In genomic region chr6:100526066-100526465, GRCm38 (mm10) we compare ENCODE assay signal across 7 mouse cellular contexts.
A peak's percentile ranks its signal among the peaks of the same experiment; 100 is the strongest.
DNase-seq lines count a peak whose midpoint lies in the region; ATAC-seq lines count a peak whose summit lies in the region.

No protein-coding gene starts in this region.

- H3K9me3 ChIP-seq in neural tube, embryonic 11.5 days (ENCODE audit: control insufficient read depth, low read length), result no peaks in the 10 kb centered on the region
- no peaks in the 10 kb centered on the region for H3K9me3 ChIP-seq in forebrain, embryonic 13.5 days (replicated peaks)
- no peaks in the 10 kb centered on the region for H3K9me3 ChIP-seq in intestine, embryonic 16.5 days (ENCODE audit: control insufficient read depth, low read length)
- H3K9me3 ChIP-seq in stomach, embryonic 16.5 days (replicated peaks; ENCODE audit: control insufficient read depth, low read length), result no peaks in the 10 kb centered on the region

- 2% methylated on average over 9 of the region's 9 CpGs for WGBS in neural tube, embryonic 11.5 days
- under 1% methylated on average over 9 of the region's 9 CpGs for WGBS in forebrain, embryonic 13.5 days
- 18% methylated on average over 9 of the region's 9 CpGs for WGBS in intestine, embryonic 16.5 days
- 14% methylated on average over 9 of the region's 9 CpGs for WGBS in stomach, embryonic 16.5 days

- DNase-seq in neural tube, embryonic 11.5 days (ENCODE audit: low spot score), result no peak
- DNase-seq in neural tube, embryonic 10.5 days (ENCODE audit: extremely low spot score, low spot score), result no peak
- no peak for DNase-seq in adrenal gland, adult 18-20 months (ENCODE audit: low spot score in 2 of 2)
- DNase-seq in layer of hippocampus, adult 18-20 months (ENCODE audit: low spot score in 2 of 2), result no peak

- H3K36me3 ChIP-seq in neural tube, embryonic 11.5 days (ENCODE audit: control insufficient read depth, insufficient read depth, low read length), result no peaks in the 10 kb centered on the region
- no peaks in the 10 kb centered on the region for H3K36me3 ChIP-seq in forebrain, embryonic 13.5 days (ENCODE audit: poor library complexity, severe bottlenecking)
- H3K36me3 ChIP-seq in intestine, embryonic 16.5 days (ENCODE audit: control insufficient read depth, insufficient read depth, low read length), result no peaks in the 10 kb centered on the region
- H3K36me3 ChIP-seq in stomach, embryonic 16.5 days (ENCODE audit: control insufficient read depth, insufficient read depth, low read length), result no peaks in the 10 kb centered on the region

- peak; percentile 54; the same call in 1 of the 2 replicates for ATAC-seq in neural tube, embryonic 11.5 days (ENCODE audit: insufficient read depth, low FRiP score, low TSS enrichment)
- peak; percentile 56; the same call in 1 of the 2 replicates for ATAC-seq in forebrain, embryonic 13.5 days
- peak; percentile 38; the same call in 1 of the 2 replicates for ATAC-seq in intestine, embryonic 16.5 days
- peak; percentile 53; the same call in 1 of the 2 replicates for ATAC-seq in stomach, embryonic 16.5 days (ENCODE audit: insufficient read depth, low FRiP score)

- peaks cover 14% of the 10 kb centered on the region for H3K4me1 ChIP-seq in neural tube, embryonic 11.5 days (ENCODE audit: control insufficient read depth, insufficient read depth, low read length)
- peaks cover 13% of the 10 kb centered on the region for H3K4me1 ChIP-seq in forebrain, embryonic 13.5 days
- H3K4me1 ChIP-seq in intestine, embryonic 16.5 days (ENCODE audit: control insufficient read depth, insufficient read depth, low read length), result peaks cover 4% of the 10 kb centered on the region; the same call in 1 of the 2 replicates
- peaks cover 9% of the 10 kb centered on the region for H3K4me1 ChIP-seq in stomach, embryonic 16.5 days (ENCODE audit: control insufficient read depth, insufficient read depth, low read length)

- peak overlapping the region; percentile 14 for H3K4me2 ChIP-seq in neural tube, embryonic 11.5 days (ENCODE audit: low read depth)
- peak overlapping the region; percentile 35; the same call in 1 of the 2 replicates for H3K4me2 ChIP-seq in forebrain, embryonic 13.5 days
- H3K4me2 ChIP-seq in intestine, embryonic 16.5 days (ENCODE audit: low read depth, low read length), result peak overlapping the region; percentile 28
- peak overlapping the region; percentile 38; the same call in 1 of the 2 replicates for H3K4me2 ChIP-seq in stomach, embryonic 16.5 days (ENCODE audit: low read depth, low read length)

- no peak overlapping the region for H3K9ac ChIP-seq in neural tube, embryonic 11.5 days (ENCODE audit: low read length)
- H3K9ac ChIP-seq in forebrain, embryonic 13.5 days, result no peak overlapping the region
- no peak overlapping the region for H3K9ac ChIP-seq in intestine, embryonic 16.5 days (ENCODE audit: low read depth, low read length)
- H3K9ac ChIP-seq in stomach, embryonic 16.5 days (ENCODE audit: low read length), result no peak overlapping the region

- no peak overlapping the region for H3K4me3 ChIP-seq in neural tube, embryonic 11.5 days (ENCODE audit: low read depth, low read length)
- H3K4me3 ChIP-seq in forebrain, embryonic 13.5 days, result no peak overlapping the region
- H3K4me3 ChIP-seq in intestine, embryonic 16.5 days (ENCODE audit: low read length), result no peak overlapping the region
- no peak overlapping the region; the same call in 1 of the 2 replicates for H3K4me3 ChIP-seq in stomach, embryonic 16.5 days (replicated peaks; ENCODE audit: low read length)

- H3K27ac ChIP-seq in neural tube, embryonic 11.5 days (ENCODE audit: low read depth, low read length), result no peak overlapping the region
- H3K27ac ChIP-seq in forebrain, embryonic 13.5 days, result no peak overlapping the region
- no peak overlapping the region for H3K27ac ChIP-seq in intestine, embryonic 16.5 days (ENCODE audit: low read length)
- no peak overlapping the region for H3K27ac ChIP-seq in stomach, embryonic 16.5 days (ENCODE audit: low read length)

- no peaks in the 10 kb centered on the region for H3K27me3 ChIP-seq in neural tube, embryonic 11.5 days (ENCODE audit: control insufficient read depth, insufficient read depth, low read length)
- H3K27me3 ChIP-seq in forebrain, embryonic 13.5 days, result no peaks in the 10 kb centered on the region
- H3K27me3 ChIP-seq in intestine, embryonic 16.5 days (replicated peaks; ENCODE audit: control insufficient read depth, insufficient read depth, low read length), result no peaks in the 10 kb centered on the region
- no peaks in the 10 kb centered on the region for H3K27me3 ChIP-seq in stomach, embryonic 16.5 days (ENCODE audit: control insufficient read depth, insufficient read depth, low read length)
